Mouse (Mus musculus) liver, adult 2 months (tissue): Measurements from ENCODE around the gene Cttnbp2nl.

Experiments used
- CTCF ChIP-seq: fragments of 200-500 bp; IDR thresholded peaks from 2 replicates; pipeline ENCODE4 v1.5.1; 2011; ENCODE audit warnings: low read depth, low read length, control low read depth
- POLR2A ChIP-seq: fragments of 200-500 bp; IDR thresholded peaks from 2 replicates; pipeline ENCODE4 v1.6.1; 2011; ENCODE audit warnings: low read length, control low read depth; ENCODE audit not compliant: insufficient read depth; ENCODE audit errors: extremely low read depth

DNA sequence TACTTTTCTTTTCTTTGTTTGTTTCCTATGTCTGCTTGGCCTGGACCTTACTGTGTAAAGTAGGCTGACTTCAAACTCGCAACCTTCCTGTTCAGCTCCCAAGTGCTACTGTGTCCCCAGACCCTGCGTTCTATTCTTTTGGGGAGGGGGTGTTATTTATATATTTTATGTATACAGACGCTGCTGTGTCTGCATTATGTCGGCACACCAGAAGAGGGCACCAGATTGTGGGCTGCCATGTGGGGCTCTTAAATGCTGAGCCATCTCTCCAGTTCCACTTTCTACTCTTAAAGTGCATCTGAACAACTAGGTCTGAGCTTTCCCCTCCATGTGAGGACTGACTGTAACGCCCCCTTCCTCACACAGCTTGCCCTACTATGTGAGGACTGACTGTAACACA, 9.2 kb downstream of the Cttnbp2nl start:
- TF ChIP-seq POLR2A (no peak), CTCF (no peak)
